Mouse (Mus musculus) right cerebral cortex, postnatal 14 days (tissue): ENCODE measurements at regions not wholly inside any gene's neighbourhood (a gene's known extent, or its start where the extent isn't known, plus 50 kb on each side); places are given as distances from the start of the nearest gene placed in this dataset.
"Not testable (repeated sequence)": the region's sequence is repeated elsewhere in the genome, so short reads cannot be mapped to it uniquely, and the experiment has no call there.

Source experiments
- DNase-seq: peaks from one replicate; pipeline ENCODE4 v3.0.0; 2022

DNA sequence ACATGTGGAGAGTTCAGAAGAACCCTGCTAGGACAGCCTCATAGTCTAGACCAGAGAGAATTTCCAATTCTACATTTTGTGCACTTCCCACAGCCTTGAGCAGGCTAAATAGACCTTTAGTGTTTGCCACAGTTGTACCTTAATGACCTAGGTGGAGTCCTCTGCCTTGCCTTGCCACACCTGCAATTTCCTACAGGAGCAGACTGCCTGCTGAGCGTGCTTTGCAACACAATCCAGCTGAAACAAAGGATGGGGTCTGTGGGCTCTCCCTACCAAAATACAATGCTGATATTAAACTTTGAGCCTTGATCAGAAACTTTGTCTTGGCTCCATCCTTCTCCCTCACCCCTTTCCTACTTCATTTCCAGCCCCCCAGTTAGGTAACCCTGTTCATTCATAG lies 326.0 kb upstream of the Snx7 start:
- no peak for DNase-seq

GRCm38 (mm10) chr3:118189382-118189781 lies 320.6 kb upstream of the Snx7 start:
- DNase-seq = no peak

DNA sequence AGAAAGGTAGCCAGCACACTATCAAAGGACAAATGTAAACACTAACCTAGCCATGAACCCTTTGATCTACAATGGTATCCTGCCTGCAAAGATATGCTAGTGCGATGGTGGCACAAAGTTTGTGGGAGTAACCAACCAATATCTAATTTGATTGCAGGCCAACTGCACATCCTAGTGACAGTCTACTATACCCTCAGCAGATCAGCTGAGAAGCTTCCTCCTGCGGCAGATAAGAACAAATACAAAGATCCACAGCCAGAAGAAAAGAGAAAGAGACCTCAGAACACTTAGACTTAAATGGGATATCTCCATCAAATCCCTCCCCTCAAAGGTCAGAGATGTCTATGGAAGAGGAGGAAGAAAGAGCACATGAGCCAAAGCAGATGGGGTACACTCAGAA lies 308.7 kb upstream of the Snx7 start:
- DNase-seq = no peak

DNA sequence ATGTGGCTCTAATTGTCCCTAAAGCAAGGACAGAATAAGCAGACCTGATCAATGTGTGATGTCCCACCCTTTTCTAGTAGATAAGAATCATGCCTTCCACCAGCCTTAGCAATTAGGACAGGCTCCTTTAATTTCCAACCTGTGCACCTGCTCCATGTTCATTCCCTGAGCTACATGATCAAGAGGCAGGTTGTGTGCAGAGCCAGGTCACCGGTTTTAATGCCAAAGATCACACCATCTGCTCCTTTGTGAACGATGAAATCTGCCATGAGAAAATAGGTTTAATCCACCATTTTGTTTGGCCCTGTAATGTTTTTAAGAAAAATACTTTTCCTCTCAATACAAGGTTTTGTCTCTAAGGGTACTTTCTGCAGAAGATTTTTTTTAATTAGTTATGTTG lies 294.2 kb upstream of the Snx7 start:
- no peak for DNase-seq

GRCm38 (mm10) chr3:118144788-118145187 lies 276.1 kb upstream of the Snx7 start:
- no peak for DNase-seq

DNA sequence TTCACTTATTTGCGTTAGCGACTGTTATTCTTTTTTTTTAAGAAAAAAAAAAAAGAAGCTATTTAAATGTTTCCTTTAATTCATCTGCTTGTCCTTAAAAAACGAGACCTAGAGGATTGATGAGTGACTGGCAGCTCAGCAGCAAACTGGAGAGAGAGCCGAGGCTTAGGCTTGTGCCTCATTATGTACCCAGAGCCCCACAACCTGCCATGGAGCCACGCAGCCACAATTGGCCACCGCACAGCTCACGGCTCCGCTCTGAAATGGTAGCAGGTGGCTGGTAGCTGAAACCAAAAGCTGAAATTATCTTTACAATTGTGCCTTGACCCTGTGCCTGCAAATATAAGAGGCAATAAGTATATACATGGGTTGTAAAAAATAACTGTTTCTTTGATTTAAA lies 273.0 kb upstream of the Snx7 start:
- DNase-seq = peak; percentile 13

- no peak for DNase-seq
These were observed 271.4 kb upstream of the Snx7 start for GRCm38 (mm10) chr3:118140108-118140507.

DNA sequence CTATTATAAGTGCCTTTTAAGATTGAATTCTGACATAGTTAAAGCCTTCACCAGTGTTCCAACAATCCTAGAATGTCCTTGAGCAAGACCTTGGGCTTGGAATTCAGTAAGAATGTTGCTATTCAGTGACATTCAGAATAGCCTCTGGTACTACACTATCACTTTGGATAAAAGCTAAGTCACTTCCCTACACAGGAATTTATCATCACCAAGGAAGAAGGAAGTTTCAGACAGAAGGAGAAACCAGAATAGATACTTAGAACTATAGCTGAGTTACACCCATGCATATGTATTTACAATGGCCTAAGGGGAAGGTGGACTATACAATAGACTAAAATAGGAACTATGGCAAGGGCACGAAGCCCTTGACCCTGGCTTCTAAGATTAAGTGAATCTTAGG lies 259.6 kb upstream of the Snx7 start:
- not testable (repeated sequence) for DNase-seq

DNA sequence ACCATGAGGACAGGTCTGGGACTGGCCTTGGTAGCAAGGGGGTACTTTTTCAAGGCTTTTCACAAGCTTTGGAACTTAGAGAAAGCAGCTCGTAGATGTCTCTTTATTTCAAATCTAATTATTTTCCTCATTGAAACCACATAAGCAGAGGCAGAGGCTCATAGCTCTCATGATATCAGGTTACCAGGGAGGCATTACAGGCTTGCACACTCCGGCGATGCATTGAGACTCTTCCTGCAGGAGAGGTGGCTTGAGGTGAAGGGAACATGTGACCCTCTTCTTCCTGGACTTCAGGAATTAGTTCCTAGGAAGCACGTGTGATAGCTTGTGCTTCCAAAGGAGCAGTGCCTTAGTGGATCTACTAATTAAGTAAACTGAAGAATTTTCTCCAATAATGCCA lies 233.9 kb upstream of the Snx7 start:
- no peak for DNase-seq

- no peak for DNase-seq
These were observed 215.8 kb upstream of the Snx7 start for GRCm38 (mm10) chr3:118084508-118084907.

- DNase-seq = no peak
These were observed 203.6 kb upstream of the Snx7 start for GRCm38 (mm10) chr3:118072363-118072762.

DNA sequence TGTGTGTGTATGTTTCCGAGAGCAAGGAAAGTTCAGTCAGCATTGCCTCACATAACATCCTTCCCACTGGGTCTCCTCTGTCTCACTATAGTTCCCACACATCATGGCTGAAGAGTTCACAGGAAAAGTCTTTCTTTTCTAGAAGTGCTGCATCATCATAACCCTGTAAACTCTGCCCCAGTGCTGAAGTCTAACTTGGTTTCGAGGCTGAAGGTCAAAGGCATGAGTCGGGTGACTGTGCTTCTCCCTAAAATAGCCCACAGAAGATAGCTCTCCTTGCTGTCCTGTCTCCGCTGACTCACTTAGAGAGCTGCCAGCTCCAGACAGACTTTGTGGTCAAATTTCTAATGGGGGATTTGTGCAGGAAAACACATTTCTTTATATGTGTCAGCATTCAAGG lies 201.4 kb upstream of the Snx7 start:
- no peak for DNase-seq

GRCm38 (mm10) chr3:118063679-118064078 lies 194.9 kb upstream of the Snx7 start:
- no peak for DNase-seq

DNA sequence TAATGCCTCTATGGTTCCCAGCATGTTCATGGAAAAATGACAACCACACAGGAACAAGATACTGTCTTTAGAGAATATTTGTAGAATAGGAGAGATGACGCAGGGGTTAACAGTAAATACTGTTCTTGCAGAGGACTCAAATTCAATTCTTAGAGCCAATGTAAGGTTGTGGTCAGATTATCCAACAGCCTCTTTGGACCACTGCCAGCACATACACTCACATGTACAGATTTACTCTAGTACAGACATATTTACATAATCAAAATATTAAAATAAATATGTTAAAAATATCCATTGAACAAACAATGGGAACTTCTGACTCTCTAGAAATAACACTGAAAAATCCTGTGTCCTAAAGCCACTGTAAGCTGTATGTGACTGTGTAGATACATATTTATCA lies 193.8 kb upstream of the Snx7 start:
- no peak for DNase-seq

DNA sequence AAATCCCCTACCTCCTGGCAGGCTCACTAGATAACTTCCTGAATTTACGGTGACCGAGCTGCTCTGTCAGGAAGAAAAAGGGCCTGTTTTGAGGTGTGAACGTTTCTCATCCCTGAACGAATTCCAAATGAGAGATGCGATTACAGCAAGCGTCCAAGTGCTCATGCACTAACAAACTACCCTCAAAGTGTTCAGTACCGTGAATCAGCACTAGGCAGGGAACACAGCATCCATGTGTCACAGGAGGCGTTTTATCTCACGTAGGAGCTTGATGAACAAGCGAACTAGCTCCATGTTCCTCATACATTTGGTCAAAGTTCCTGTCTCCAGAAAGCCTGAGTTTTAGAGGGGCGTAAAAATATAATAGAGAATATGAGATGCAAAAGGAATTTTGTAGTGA lies 178.3 kb upstream of the Snx7 start:
- no peak for DNase-seq

- no peak for DNase-seq
These were observed 177.8 kb upstream of the Snx7 start for GRCm38 (mm10) chr3:118046536-118046935.

DNA sequence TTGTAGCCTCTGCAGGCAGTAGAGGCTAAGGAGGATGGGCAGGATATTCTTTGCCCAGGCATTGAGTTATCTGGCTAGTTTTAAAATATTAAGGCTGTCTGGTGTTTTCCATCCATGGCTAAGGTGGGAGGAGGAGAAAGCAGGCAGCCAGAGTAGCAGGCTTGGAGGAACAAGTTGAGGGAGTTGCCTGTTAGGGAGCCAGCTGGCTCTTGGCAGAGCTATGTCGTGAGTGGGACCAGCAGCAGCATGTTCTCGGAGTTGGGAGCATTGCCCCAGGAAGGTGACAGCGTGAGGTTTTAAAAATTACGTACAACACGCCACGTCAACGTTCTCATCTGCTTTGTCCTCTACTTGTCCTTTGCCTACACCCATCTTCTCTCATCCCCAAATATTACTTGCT lies 167.8 kb upstream of the Snx7 start:
- no peak for DNase-seq

- DNase-seq = no peak
These were observed 126.7 kb upstream of the Snx7 start for GRCm38 (mm10) chr3:117995401-117995800.

GRCm38 (mm10) chr3:117994110-117994509 lies 125.4 kb upstream of the Snx7 start:
- no peak for DNase-seq

GRCm38 (mm10) chr3:117990561-117990960 lies 121.8 kb upstream of the Snx7 start:
- DNase-seq = no peak

DNA sequence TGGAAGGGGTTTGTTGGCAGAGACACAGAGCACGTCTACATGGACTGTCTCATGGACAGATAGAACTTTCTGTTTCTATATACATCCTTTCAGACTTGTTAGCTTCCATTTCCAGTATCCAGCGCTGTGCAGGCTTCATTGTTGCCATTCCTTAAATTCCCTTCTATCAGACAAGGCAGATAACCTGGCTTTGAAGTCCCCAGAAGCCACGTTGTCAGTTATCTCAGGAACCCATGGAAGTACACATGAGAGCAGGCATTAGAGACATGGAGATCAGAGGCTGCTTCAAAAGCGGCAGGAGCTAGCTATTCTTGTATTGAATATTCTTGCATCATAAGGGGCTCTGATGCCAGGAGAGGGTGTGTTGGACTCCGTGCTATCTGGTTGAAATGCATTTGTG lies 119.7 kb upstream of the Snx7 start:
- no peak for DNase-seq

DNA sequence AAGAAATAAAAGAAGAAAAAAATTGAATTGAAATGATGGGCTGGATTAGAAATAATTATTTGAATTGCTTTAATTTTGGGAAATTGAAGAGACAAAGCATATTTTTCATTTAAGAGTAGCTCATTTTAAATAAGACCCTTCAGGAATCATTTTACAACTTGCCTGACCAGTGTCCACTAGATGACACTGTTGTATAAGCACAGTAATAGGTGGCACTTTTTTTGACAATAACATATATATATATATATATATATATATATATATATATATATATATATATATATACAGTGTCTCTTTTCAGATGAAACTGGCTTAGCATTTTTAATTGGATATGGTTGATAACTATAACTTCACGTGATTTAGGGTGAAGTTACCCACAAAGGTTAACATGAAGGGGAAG lies 106.9 kb upstream of the Snx7 start:
- DNase-seq = no peak

DNA sequence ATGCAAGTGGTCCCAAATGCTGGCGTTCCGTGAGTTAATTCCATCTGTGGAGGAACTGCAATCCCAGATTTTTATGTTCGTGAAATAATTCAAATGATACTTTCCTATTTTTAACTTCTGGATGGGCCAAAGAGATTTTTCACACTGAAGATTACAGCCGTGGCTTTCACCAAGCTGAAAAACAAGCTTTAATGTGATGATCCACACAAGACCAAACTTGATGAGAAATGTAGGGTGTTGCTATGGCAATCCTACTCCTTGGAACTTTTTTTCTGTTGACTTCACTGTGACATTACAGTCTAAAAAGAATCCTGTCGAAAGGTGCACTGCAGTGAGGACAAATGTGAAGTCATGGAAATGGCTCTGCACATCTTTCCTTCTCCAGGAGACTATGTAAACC lies 100.1 kb upstream of the Snx7 start:
- DNase-seq = no peak

GRCm38 (mm10) chr3:117938426-117938825 lies 69.7 kb upstream of the Snx7 start:
- DNase-seq = no peak

DNA sequence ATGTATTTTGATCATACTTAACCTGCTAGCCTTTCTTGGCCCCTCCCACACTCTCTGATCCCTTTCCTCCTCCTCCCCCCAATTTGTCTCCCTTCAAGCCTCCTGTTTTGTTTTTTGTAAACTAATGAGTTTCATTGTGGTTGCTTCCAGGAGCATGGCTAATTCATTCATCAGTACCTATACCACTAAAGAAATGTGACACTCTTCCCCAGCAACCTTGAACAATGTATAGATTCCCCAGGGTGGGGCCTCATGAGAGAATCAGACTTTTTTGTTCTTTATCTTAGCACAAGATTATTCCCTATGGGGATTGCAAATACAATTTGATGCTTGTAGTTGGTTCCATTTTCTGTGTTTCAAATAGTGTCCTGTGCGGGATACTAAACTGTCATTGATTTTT lies 58.8 kb upstream of the Snx7 start:
- DNase-seq = no peak
